Mouse (Mus musculus): Measurements from ENCODE around the gene Slc9a5. TPM values are rescaled to one million over a fixed set of nuclear protein-coding genes. Genes with fewer than 3 reads are reported as not detected.

The Slc9a5 gene
- total and polyA plus RNA-seq, 3 experiments: 0.36 to 1.7 (median 0.37) TPM

- intact Hi-C loops (cut with DNase I): no loop called here
- no peak for DNase-seq
- no peaks in the 10 kb centered on the region for H3K79me2 ChIP-seq (replicated peaks; ENCODE audit: control insufficient read depth, insufficient read depth, low read length)
- peaks cover 6% of the 10 kb centered on the region for H3K4me1 ChIP-seq (ENCODE audit: control insufficient read depth, insufficient read depth, low read length)
- H3K27ac ChIP-seq: no peak overlapping the region
- no peak overlapping the region for H3K9ac ChIP-seq (ENCODE audit: low read depth, low read length)
- 91% methylated on average over 22 of the region's 22 CpGs for WGBS
- H3K36me3 ChIP-seq (ENCODE audit: control insufficient read depth, insufficient read depth, low read length): no peaks in the 10 kb centered on the region
- H3K4me3 ChIP-seq: no peak overlapping the region
- H3K27me3 ChIP-seq (ENCODE audit: control insufficient read depth, insufficient read depth, low read length): no peaks in the 10 kb centered on the region
- TF ChIP-seq CTCF (IDR thresholded peaks at IDR 0.05) (no peak), EP300 (IDR thresholded peaks at IDR 0.05; ENCODE audit: insufficient read depth, low read depth, low read length) (no peak), POLR2A (IDR thresholded peaks at IDR 0.05; ENCODE audit: insufficient read depth, low read depth, low read length) (no peak)
Observed at GRCm38 (mm10) chr8:105331469-105331868, 17.2 kb upstream of the Slc9a5 start.

GRCm38 (mm10) chr8:105331931-105332330 lies 16.7 kb upstream of the Slc9a5 start:
- no peaks in the 10 kb centered on the region for H3K79me2 ChIP-seq (replicated peaks; ENCODE audit: control insufficient read depth, insufficient read depth, low read length)
- TF ChIP-seq CTCF (IDR thresholded peaks at IDR 0.05) (no peak), EP300 (IDR thresholded peaks at IDR 0.05; ENCODE audit: insufficient read depth, low read depth, low read length) (no peak), POLR2A (IDR thresholded peaks at IDR 0.05; ENCODE audit: insufficient read depth, low read depth, low read length) (no peak)
- peaks cover 4% of the 10 kb centered on the region for H3K4me1 ChIP-seq (ENCODE audit: control insufficient read depth, insufficient read depth, low read length)
- no peak overlapping the region for H3K4me3 ChIP-seq
- no peaks in the 10 kb centered on the region for H3K36me3 ChIP-seq (ENCODE audit: control insufficient read depth, insufficient read depth, low read length)
- DNase-seq: no peak
- intact Hi-C loops (cut with DNase I): no loop called here
- WGBS: 95% methylated on average over 9 of the region's 9 CpGs
- H3K9ac ChIP-seq (ENCODE audit: low read depth, low read length): no peak overlapping the region
- no peaks in the 10 kb centered on the region for H3K27me3 ChIP-seq (ENCODE audit: control insufficient read depth, insufficient read depth, low read length)
- no peak overlapping the region for H3K27ac ChIP-seq

DNA sequence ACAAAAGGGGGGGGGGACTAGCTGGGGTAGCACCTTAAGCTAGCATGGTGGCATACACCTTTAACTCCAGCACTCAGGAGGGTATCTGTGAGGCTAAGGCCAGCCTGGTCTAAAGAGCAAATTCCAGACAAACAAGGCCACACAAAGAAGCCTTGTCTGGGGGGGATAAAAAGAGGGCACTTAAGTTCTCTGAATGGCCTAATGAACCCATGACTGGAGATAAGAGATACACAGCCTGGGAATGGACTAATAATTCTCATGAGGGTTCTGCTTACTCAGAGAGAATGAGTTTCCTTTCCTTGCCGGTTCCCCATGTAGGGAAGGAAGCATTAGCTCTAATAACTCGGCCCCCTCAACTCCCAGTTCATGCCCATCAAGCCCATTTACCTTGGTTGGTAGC lies 16.1 kb upstream of the Slc9a5 start:
- 23% methylated on average over 2 of the region's 2 CpGs for WGBS

DNA sequence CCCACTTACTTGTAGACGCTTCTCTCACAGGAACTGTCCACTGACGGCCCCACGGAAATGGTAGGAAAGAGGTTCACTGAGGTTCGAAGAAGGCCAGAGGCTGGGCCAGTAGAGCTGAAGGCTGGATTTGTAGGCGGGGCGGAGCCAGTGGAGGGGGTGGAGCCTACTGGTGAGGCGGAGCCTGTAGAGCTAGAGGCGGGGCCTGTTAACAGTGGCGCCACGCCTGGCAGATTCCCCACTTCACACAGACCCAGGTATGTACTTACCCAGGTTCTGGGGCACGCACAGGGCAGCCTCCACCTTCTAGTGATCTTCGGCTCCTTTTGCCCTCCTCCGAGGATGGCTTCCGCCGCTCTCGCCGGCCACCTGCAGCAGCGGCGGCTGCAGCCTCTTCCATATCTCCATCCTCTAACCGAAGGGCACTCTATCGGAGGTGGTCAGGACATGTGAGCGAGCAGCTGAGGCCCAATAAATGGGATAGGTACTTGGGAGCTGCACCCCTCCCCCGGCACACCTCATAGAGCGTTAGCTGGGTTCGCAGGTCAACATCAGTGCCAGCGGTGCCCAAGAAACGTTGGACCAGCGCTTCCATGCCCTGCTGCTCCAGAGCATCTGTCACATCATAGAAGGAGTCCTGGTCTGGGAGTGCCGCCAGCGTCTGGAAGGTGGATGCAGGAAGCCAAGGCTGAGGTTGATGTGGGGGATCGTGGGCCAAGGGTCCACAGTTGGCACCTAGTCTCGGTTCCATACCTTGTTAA lies 12.1 kb upstream of the Slc9a5 start:
- no peak for TF ChIP-seq CTCF (IDR thresholded peaks at IDR 0.05)
- no peak for TF ChIP-seq POLR2A (IDR thresholded peaks at IDR 0.05; ENCODE audit: insufficient read depth, low read depth, low read length)
- TF ChIP-seq EP300 (IDR thresholded peaks at IDR 0.05; ENCODE audit: insufficient read depth, low read depth, low read length): no peak

More for the DNA sequence above, 16.1 kb upstream of the Slc9a5 start:
- H3K79me2 ChIP-seq (replicated peaks; ENCODE audit: control insufficient read depth, insufficient read depth, low read length): no peaks in the 10 kb centered on the region
- H3K4me1 ChIP-seq (ENCODE audit: control insufficient read depth, insufficient read depth, low read length): no peaks in the 10 kb centered on the region
- no peak for DNase-seq
- no peak overlapping the region for H3K9ac ChIP-seq (ENCODE audit: low read depth, low read length)
- no peaks in the 10 kb centered on the region for H3K27me3 ChIP-seq (ENCODE audit: control insufficient read depth, insufficient read depth, low read length)
- intact Hi-C loops (cut with DNase I): no loop called here
- H3K4me3 ChIP-seq: no peak overlapping the region
- no peaks in the 10 kb centered on the region for H3K36me3 ChIP-seq (ENCODE audit: control insufficient read depth, insufficient read depth, low read length)
- TF ChIP-seq CTCF (IDR thresholded peaks at IDR 0.05) (no peak), EP300 (IDR thresholded peaks at IDR 0.05; ENCODE audit: insufficient read depth, low read depth, low read length) (no peak), POLR2A (IDR thresholded peaks at IDR 0.05; ENCODE audit: insufficient read depth, low read depth, low read length) (no peak)
- no peak overlapping the region for H3K27ac ChIP-seq

GRCm38 (mm10) chr8:105338992-105339391 lies 9.7 kb upstream of the Slc9a5 start:
- Histone ChIP-seq H3K27ac (no peak overlapping the region; the same call in 1 of the 2 replicates), H3K4me1 (ENCODE audit: control insufficient read depth, insufficient read depth, low read length) (peaks cover 17% of the 10 kb centered on the region), H3K36me3 (ENCODE audit: control insufficient read depth, insufficient read depth, low read length) (peaks cover 7% of the 10 kb centered on the region), H3K79me2 (replicated peaks; ENCODE audit: control insufficient read depth, insufficient read depth, low read length) (no peaks in the 10 kb centered on the region), H3K4me3 (no peak overlapping the region), H3K27me3 (ENCODE audit: control insufficient read depth, insufficient read depth, low read length) (no peaks in the 10 kb centered on the region), H3K9ac (ENCODE audit: low read depth, low read length) (no peak overlapping the region)
- DNase-seq: no peak
- intact Hi-C loops (cut with DNase I): no loop called here
- TF ChIP-seq POLR2A (IDR thresholded peaks at IDR 0.05; ENCODE audit: insufficient read depth, low read depth, low read length) (no peak), EP300 (IDR thresholded peaks at IDR 0.05; ENCODE audit: insufficient read depth, low read depth, low read length) (no peak), CTCF (IDR thresholded peaks at IDR 0.05) (no peak)
- WGBS: 32% methylated on average over 4 of the region's 4 CpGs

More for the DNA sequence above, 12.1 kb upstream of the Slc9a5 start:
- DNase-seq: no peak
- no peak overlapping the region for H3K27ac ChIP-seq
- H3K4me3 ChIP-seq: no peak overlapping the region
- H3K27me3 ChIP-seq (ENCODE audit: control insufficient read depth, insufficient read depth, low read length): no peaks in the 10 kb centered on the region
- H3K36me3 ChIP-seq (ENCODE audit: control insufficient read depth, insufficient read depth, low read length): peaks cover 7% of the 10 kb centered on the region
- WGBS: 88% methylated on average over 32 of the region's 32 CpGs
- no peak overlapping the region for H3K9ac ChIP-seq (ENCODE audit: low read depth, low read length)
- intact Hi-C loops (cut with DNase I): no loop called here
- peaks cover 17% of the 10 kb centered on the region for H3K4me1 ChIP-seq (ENCODE audit: control insufficient read depth, insufficient read depth, low read length)
- H3K79me2 ChIP-seq (replicated peaks; ENCODE audit: control insufficient read depth, insufficient read depth, low read length): no peaks in the 10 kb centered on the region

GRCm38 (mm10) chr8:105339886-105340635 lies 8.6 kb upstream of the Slc9a5 start:
- Histone ChIP-seq H3K4me1 (ENCODE audit: control insufficient read depth, insufficient read depth, low read length) (peaks cover 17% of the 10 kb centered on the region), H3K4me3 (no peak overlapping the region), H3K79me2 (replicated peaks; ENCODE audit: control insufficient read depth, insufficient read depth, low read length) (no peaks in the 10 kb centered on the region), H3K27me3 (ENCODE audit: control insufficient read depth, insufficient read depth, low read length) (no peaks in the 10 kb centered on the region), H3K27ac (peak overlapping the region; percentile 58), H3K9ac (ENCODE audit: low read depth, low read length) (no peak overlapping the region), H3K36me3 (ENCODE audit: control insufficient read depth, insufficient read depth, low read length) (peaks cover 7% of the 10 kb centered on the region)
- intact Hi-C loops (cut with DNase I): no loop called here
- TF ChIP-seq POLR2A (IDR thresholded peaks at IDR 0.05; ENCODE audit: insufficient read depth, low read depth, low read length) (no peak), EP300 (IDR thresholded peaks at IDR 0.05; ENCODE audit: insufficient read depth, low read depth, low read length) (no peak), CTCF (IDR thresholded peaks at IDR 0.05) (no peak)
- peak; percentile 52 to 54 for DNase-seq
- 41% methylated on average over 6 of the region's 6 CpGs for WGBS

All from heart, adult 2 months (tissue).